Mouse (Mus musculus) embryonic facial prominence, embryonic 11.5 days (tissue): Measurements from ENCODE around the gene Krtap22-2. TPM values are rescaled to one million over a fixed set of nuclear protein-coding genes. Genes with fewer than 3 reads are reported as not detected.

ENCODE experiments used
- polyA plus RNA-seq: library from polyadenylated mRNA; unstranded; fragments of >200 nt; fragmentation: Nextera tagmentation; extraction: Ambion mirVana; gene quantifications from 2 replicates; pipeline ENCODE4 v1.2.1, GENCODE M21; 2014

Gene Krtap22-2
- polyA plus RNA-seq, 1 experiment from 2014 or later, result not detected

Other genes with a start within 250 kb of the Krtap22-2 start
- not detected in 2 replicates for gene 2310057N15Rik, start 236.6 kb downstream of the Krtap22-2 start, polyA plus RNA-seq
- not detected in 2 replicates for gene Gm5965, start 232.9 kb downstream of the Krtap22-2 start, polyA plus RNA-seq
- gene Gm20741, start 198.5 kb downstream of the Krtap22-2 start, polyA plus RNA-seq, result not detected in 2 replicates
- not detected in 2 replicates for gene Krtap15, start 190.5 kb downstream of the Krtap22-2 start, polyA plus RNA-seq
- gene Krtap14, start 184.6 kb downstream of the Krtap22-2 start, polyA plus RNA-seq, result not detected in 2 replicates
- not detected in 2 replicates for gene Krtap19-1, start 141.3 kb downstream of the Krtap22-2 start, polyA plus RNA-seq
- not detected in 2 replicates for gene Krtap19-2, start 136.5 kb downstream of the Krtap22-2 start, polyA plus RNA-seq
- gene Krtap19-3, start 132.7 kb downstream of the Krtap22-2 start, polyA plus RNA-seq, result not detected in 2 replicates
- not detected in 2 replicates for gene Krtap19-4, start 125.7 kb downstream of the Krtap22-2 start, polyA plus RNA-seq
- not detected in 2 replicates for gene Krtap19-5, start 114.3 kb downstream of the Krtap22-2 start, polyA plus RNA-seq
- not detected in 2 replicates for gene Krtap19-9b, start 78.5 kb downstream of the Krtap22-2 start, polyA plus RNA-seq
- gene Krtap16-3, start 47.9 kb downstream of the Krtap22-2 start, polyA plus RNA-seq, result not detected in 2 replicates
- not detected in 2 replicates for gene Gm10229, start 4.5 kb upstream of the Krtap22-2 start, polyA plus RNA-seq
- gene Krtap6-1, start 20.9 kb upstream of the Krtap22-2 start, polyA plus RNA-seq, result not detected in 2 replicates
- not detected in 2 replicates for gene Gm10228, start 30.7 kb upstream of the Krtap22-2 start, polyA plus RNA-seq
- not detected in 2 replicates for gene Krtap6-5, start 37.1 kb upstream of the Krtap22-2 start, polyA plus RNA-seq
- not detected in 2 replicates for gene 1110025L11Rik, start 53.2 kb upstream of the Krtap22-2 start, polyA plus RNA-seq
- gene Krtap6-3, start 73.3 kb upstream of the Krtap22-2 start, polyA plus RNA-seq, result not detected in 2 replicates
- gene Gm6358, start 130.1 kb upstream of the Krtap22-2 start, polyA plus RNA-seq, result not detected in 2 replicates
- not detected in 2 replicates for gene Gm10061, start 140.3 kb upstream of the Krtap22-2 start, polyA plus RNA-seq
- not detected in 2 replicates for gene Gm9789, start 147.2 kb upstream of the Krtap22-2 start, polyA plus RNA-seq
- not detected in 2 replicates for gene Gm7735, start 158.7 kb upstream of the Krtap22-2 start, polyA plus RNA-seq
- not detected in 2 replicates for gene 1110057P08Rik, start 164.0 kb upstream of the Krtap22-2 start, polyA plus RNA-seq
- not detected in 2 replicates for gene Krtap20-2, start 195.1 kb upstream of the Krtap22-2 start, polyA plus RNA-seq